Mouse (Mus musculus) liver, postnatal 0 days (tissue): ENCODE data around the gene Rbms1.

Source experiments
- CTCF ChIP-seq: sonication (generic); IDR thresholded peaks from 2 replicates; pipeline ENCODE4 v1.5.1; 2016; ENCODE audit warnings: antibody characterized with exemption, low read depth
- EP300 ChIP-seq: IDR thresholded peaks from 2 replicates; pipeline ENCODE4 v1.6.1; 2016; ENCODE audit warnings: antibody characterized with exemption, low read depth, mild to moderate bottlenecking

- no peak for TF ChIP-seq CTCF
- TF ChIP-seq EP300 = no peak
These were observed 250.1 kb downstream of the Rbms1 start for GRCm38 (mm10) chr2:60712891-60713290.
